Mouse (Mus musculus): ENCODE measurements around the gene Hvcn1. TPM values are rescaled to one million over a fixed set of nuclear protein-coding genes. Genes with fewer than 3 reads are reported as not detected.
A peak's percentile ranks its signal among the peaks of the same experiment; 100 is the strongest.

Hvcn1 gene
- polyA plus RNA-seq, 1 experiment from 2014 or later = 13.0 TPM

DNA sequence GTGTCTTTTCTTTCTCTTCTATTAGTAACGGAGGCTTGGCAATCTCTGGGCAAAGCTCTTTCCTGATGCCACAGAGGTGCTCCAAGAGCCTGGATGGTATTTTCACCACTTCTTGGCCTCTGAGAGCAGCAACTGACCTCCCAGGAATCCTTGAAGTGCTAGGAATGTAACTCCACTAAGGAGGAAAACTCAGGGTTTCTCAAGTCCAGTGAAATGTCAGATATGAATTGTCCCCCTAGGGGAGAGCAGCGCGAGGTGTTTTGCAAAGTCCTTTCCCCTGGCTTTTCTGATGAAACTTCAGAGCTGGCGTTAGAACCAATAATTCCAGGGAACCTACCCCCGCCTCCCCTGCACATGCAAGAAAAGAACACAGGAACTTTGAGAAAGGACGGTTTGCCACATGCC, 73.8 kb downstream of the Hvcn1 start:
- Histone ChIP-seq H3K4me1 (peaks cover 15% of the 10 kb centered on the region), H3K9me3 (no peaks in the 10 kb centered on the region), H3K4me2 (replicated peaks) (peak overlapping the region; percentile 38), H3K4me3 (0 out of 2 replicates have a peak overlapping the region, but pooled peaks have one; percentile 12), H3K9ac (no peak overlapping the region), H3K27me3 (no peaks in the 10 kb centered on the region), H3K27ac (no peak overlapping the region), H3K36me3 (no peaks in the 10 kb centered on the region)
- no peak for ATAC-seq (ENCODE audit: insufficient number of reproducible peaks, insufficient read depth, low FRiP score, low TSS enrichment)
- 38% methylated on average over 6 of the region's 6 CpGs for WGBS

DNA sequence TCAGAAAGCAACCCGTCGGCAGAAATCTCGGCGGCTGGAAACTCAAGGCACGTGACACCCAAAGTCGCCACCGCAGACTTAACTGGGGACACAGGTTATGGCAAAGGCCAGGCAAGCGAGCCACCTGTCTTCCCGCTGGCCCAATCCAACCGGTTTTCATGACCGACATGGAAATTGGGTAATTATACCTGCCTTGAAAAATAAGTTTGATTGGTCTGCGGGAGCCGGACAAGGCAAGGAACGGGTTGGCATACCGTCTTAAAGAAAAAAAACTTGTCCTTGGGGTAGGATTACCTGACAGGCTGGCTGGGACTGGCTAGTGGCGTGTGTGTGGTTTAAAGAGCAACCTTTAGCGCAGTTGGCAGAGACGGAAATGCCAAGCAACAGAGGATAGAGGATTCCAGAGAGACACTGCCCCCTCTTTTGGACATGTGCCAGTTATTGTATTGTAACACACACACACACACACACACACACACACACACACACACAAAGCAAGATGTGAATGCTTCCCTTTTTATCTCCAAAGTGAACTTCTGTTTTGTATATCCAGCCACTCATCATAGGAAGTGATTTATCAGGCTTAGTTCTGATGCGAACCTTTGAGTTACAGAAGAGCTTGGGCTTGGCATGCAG, 74.3 kb downstream of the Hvcn1 start:
- 24% methylated on average over 19 of the region's 19 CpGs for WGBS
- no peaks in the 10 kb centered on the region for H3K9me3 ChIP-seq
- no peak overlapping the region for H3K27ac ChIP-seq
- no peaks in the 10 kb centered on the region for H3K36me3 ChIP-seq
- ATAC-seq (ENCODE audit: insufficient number of reproducible peaks, insufficient read depth, low FRiP score, low TSS enrichment) = no peak
- peaks cover 20% of the 10 kb centered on the region for H3K4me1 ChIP-seq
- no peak overlapping the region for H3K9ac ChIP-seq
- H3K4me2 ChIP-seq (replicated peaks) = peak overlapping the region; percentile 38
- no peaks in the 10 kb centered on the region for H3K27me3 ChIP-seq
- H3K4me3 ChIP-seq = 0 out of 2 replicates have a peak overlapping the region, but pooled peaks have one; percentile 12

DNA sequence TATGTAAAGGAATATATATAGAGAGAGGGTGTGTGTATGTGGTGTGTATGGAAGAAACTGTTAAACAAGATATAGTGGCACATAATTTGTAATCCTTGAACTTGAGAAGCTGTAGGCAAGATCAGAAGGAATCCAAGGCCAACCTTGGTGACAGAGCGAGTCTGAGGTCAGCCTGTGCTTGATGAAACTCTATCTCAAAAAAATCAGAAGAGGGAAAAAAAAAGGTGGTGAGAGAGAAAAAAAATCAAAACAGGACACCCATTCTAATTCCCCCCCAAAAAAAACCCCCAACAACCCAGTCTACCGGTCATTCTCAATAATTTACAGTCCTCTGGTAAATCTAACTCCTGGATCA, 77.2 kb downstream of the Hvcn1 start:
- ATAC-seq (ENCODE audit: insufficient number of reproducible peaks, insufficient read depth, low FRiP score, low TSS enrichment) = no peak
- H3K9me3 ChIP-seq = no peaks in the 10 kb centered on the region
- peak overlapping the region; percentile 97; the same call in 1 of the 2 replicates for H3K4me3 ChIP-seq
- H3K9ac ChIP-seq = no peak overlapping the region
- no peaks in the 10 kb centered on the region for H3K27me3 ChIP-seq
- 0 out of 2 replicates have a peak, but pooled peaks cover 12% of the 10 kb centered on the region for H3K36me3 ChIP-seq
- WGBS = 19% methylated on average over 2 of the region's 2 CpGs
- no peak overlapping the region for H3K27ac ChIP-seq
- peak overlapping the region; percentile 96 for H3K4me2 ChIP-seq (replicated peaks)
- peaks cover 24% of the 10 kb centered on the region for H3K4me1 ChIP-seq

DNA sequence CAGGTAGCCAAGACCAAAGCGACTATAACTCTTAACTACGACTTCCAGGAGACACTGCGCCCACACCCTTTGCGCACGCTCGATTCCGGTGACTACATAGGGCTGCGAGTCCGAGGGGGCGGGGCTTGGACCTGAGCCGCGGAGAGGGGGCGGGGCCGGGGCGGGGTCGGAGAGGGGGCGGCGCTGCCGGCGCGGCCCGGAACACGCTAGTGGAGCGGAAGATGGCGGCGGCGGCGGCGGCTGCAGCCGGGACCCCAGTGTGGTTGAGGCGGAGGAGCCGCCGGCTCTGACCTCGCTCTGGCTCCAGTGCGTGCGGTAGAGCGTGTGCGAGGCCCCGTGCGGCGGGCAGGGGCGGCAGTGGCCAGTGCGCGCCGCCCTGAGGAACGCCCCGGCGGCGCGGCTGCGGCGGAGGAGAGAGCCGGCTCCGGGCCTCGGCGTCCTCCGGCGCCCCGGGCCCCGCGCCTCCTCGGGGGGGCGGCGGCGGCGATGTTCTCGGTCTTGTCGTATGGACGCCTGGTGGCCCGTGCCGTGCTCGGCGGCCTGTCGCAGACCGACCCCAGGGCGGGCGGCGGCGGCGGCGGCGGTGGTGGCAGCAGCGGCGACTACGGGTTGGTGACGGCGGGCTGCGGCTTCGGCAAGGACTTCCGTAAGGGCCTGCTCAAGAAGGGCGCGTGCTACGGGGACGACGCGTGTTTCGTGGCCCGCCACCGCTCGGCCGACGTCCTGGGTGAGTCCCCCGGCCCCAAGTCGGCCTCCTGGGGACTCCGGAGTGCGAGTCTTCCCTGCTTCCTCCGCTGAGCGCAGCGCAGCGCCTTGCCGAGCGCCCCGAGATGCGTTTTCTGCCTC, 77.8 kb downstream of the Hvcn1 start, which contains the start of gene Pptc7:
Gene Pptc7, plus strand, starts transcription at position 183 of the 846 bp plus-strand sequence.
- Histone ChIP-seq H3K27ac (0 out of 2 replicates have a peak within 1 kb of the TSS, but pooled peaks have one; percentile 60), H3K4me1 (peaks cover 24% of the 10 kb centered on the region), H3K4me3 (peak within 1 kb of the TSS; percentile 97), H3K4me2 (replicated peaks) (peak within 1 kb of the TSS; percentile 96), H3K27me3 (no peaks in the 10 kb centered on the region), H3K9ac (peak within 1 kb of the TSS; percentile 88), H3K9me3 (no peaks in the 10 kb centered on the region), H3K36me3 (0 out of 2 replicates have a peak, but pooled peaks cover 14% of the 10 kb centered on the region)
- peak; percentile 84 for ATAC-seq (ENCODE audit: insufficient number of reproducible peaks, insufficient read depth, low FRiP score, low TSS enrichment)
- WGBS = under 1% methylated on average over 109 of the region's 114 CpGs

DNA sequence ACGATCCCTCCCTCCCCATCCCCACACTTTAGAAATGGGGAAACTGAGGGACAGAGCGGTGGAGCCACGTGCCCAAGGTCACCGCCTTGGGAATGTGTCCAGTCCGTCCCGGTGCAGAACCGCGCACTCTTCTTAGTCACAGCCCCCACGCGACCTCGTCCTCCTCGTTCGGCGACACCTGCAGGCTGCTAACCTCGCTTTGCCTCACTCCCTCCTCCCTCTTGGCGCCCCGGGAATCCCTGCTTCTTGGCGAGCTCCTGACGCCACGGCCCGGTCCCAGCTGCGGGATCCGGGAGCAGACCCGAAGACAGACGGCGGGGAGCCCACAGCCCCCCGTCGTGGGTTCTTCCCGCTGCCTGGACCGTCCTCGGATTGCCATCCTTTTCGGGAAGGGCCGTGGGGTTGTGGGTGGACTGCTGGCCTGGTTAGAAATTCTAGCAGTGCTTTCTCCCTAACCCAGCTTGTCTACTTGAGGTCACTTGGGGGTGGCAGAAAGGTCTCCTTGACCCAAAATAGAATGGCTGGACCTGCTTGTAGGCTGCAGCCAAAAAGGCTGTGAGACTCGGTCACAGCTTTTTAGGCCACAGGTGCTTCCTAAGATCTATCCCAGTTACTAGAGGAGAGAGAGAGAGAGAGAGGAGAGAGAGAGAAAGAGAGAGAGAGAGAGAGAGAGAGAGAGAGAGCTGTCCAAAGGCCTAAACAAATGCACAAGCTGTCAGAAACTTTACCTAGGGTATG, 78.6 kb downstream of the Hvcn1 start:
- no peak for ATAC-seq (ENCODE audit: insufficient number of reproducible peaks, insufficient read depth, low FRiP score, low TSS enrichment)
- H3K9ac ChIP-seq = peak overlapping the region; percentile 88

DNA sequence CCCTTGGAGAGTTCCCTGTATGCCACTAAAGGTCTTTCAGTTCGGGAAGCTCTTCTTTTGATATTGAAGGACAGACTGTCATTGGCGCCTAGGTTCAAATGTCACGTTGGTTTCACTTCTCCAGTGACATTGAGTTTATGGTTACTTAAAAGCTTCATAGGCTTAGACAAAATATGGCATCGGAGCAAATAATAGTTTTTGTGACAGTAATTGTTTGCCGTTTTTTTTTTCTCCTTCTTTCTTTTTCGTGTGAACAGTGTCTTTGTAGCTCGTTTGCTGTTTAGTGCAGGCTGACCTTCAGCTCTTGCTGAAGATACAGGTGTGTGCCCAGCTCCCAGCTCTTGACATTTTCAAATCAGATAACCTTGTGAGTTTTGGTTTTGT, 79.2 kb downstream of the Hvcn1 start:
- Histone ChIP-seq H3K4me3 (peak overlapping the region; percentile 97), H3K4me1 (peaks cover 20% of the 10 kb centered on the region), H3K9ac (peak overlapping the region; percentile 88; the same call in 1 of the 2 replicates), H3K27me3 (no peaks in the 10 kb centered on the region), H3K36me3 (0 out of 2 replicates have a peak, but pooled peaks cover 14% of the 10 kb centered on the region), H3K27ac (no peak overlapping the region), H3K4me2 (replicated peaks) (peak overlapping the region; percentile 96), H3K9me3 (no peaks in the 10 kb centered on the region)
- no peak for ATAC-seq (ENCODE audit: insufficient number of reproducible peaks, insufficient read depth, low FRiP score, low TSS enrichment)
- WGBS = 62% methylated on average over 7 of the region's 7 CpGs

More for the DNA sequence above, 78.6 kb downstream of the Hvcn1 start:
- Histone ChIP-seq H3K36me3 (0 out of 2 replicates have a peak, but pooled peaks cover 14% of the 10 kb centered on the region), H3K9me3 (no peaks in the 10 kb centered on the region), H3K27me3 (no peaks in the 10 kb centered on the region), H3K4me2 (replicated peaks) (peak overlapping the region; percentile 96), H3K4me1 (peaks cover 24% of the 10 kb centered on the region), H3K27ac (0 out of 2 replicates have a peak overlapping the region, but pooled peaks have one; percentile 60), H3K4me3 (peak overlapping the region; percentile 97)
- 1% methylated on average over 34 of the region's 34 CpGs for WGBS

DNA sequence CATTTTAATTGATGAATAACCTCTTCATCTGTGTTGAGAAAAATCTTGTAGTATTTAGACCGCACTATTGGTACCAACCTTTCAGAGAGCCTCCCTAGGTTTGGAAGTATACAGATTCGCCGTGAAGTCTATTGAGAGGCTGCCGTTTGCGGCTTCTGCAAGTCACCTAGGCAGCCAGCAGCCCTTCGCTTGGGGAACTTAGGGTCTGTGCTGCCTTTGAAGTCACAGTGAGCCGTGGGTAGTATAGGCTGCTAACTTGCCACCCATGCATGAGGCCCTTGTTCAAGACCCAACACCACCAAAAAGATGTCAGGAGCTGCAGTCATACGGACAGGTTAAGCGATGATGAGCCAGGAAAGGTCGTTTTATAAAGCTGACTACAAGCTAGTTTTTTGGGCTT, 79.6 kb downstream of the Hvcn1 start:
- H3K4me3 ChIP-seq = no peak overlapping the region
- 0 out of 2 replicates have a peak, but pooled peaks cover 14% of the 10 kb centered on the region for H3K36me3 ChIP-seq
- no peaks in the 10 kb centered on the region for H3K27me3 ChIP-seq
- no peak overlapping the region for H3K27ac ChIP-seq
- peaks cover 15% of the 10 kb centered on the region for H3K4me1 ChIP-seq
- no peak overlapping the region for H3K4me2 ChIP-seq (replicated peaks)
- H3K9me3 ChIP-seq = no peaks in the 10 kb centered on the region
- no peak for ATAC-seq (ENCODE audit: insufficient number of reproducible peaks, insufficient read depth, low FRiP score, low TSS enrichment)
- H3K9ac ChIP-seq = no peak overlapping the region
- 86% methylated on average over 10 of the region's 10 CpGs for WGBS

DNA sequence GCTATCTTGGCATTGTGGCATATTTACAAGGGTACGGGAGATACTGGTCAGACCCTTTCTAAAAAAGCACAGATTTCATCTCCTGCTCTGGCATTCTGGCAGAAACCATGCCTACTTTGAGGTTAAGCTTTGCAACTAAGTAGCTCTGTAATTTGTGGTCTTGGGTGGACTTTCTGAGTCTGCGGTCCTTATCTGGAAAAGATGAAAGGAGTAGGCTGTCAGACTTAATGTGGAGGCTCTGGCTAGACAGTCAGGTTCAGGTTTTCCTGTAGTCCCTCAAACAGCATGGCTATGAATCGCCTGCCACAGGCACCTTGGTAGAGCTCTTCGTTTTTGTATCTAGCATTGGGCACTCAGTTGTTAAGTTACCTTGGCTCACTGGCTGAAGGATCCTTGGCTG, 80.4 kb downstream of the Hvcn1 start:
- H3K4me3 ChIP-seq = no peak overlapping the region
- 92% methylated on average over 4 of the region's 4 CpGs for WGBS
- no peak overlapping the region for H3K4me2 ChIP-seq (replicated peaks)
- H3K27ac ChIP-seq = no peak overlapping the region
- H3K9ac ChIP-seq = no peak overlapping the region
- H3K27me3 ChIP-seq = no peaks in the 10 kb centered on the region
- H3K9me3 ChIP-seq = no peaks in the 10 kb centered on the region
- no peak for ATAC-seq (ENCODE audit: insufficient number of reproducible peaks, insufficient read depth, low FRiP score, low TSS enrichment)
- peaks cover 14% of the 10 kb centered on the region for H3K4me1 ChIP-seq
- 0 out of 2 replicates have a peak, but pooled peaks cover 14% of the 10 kb centered on the region for H3K36me3 ChIP-seq

DNA sequence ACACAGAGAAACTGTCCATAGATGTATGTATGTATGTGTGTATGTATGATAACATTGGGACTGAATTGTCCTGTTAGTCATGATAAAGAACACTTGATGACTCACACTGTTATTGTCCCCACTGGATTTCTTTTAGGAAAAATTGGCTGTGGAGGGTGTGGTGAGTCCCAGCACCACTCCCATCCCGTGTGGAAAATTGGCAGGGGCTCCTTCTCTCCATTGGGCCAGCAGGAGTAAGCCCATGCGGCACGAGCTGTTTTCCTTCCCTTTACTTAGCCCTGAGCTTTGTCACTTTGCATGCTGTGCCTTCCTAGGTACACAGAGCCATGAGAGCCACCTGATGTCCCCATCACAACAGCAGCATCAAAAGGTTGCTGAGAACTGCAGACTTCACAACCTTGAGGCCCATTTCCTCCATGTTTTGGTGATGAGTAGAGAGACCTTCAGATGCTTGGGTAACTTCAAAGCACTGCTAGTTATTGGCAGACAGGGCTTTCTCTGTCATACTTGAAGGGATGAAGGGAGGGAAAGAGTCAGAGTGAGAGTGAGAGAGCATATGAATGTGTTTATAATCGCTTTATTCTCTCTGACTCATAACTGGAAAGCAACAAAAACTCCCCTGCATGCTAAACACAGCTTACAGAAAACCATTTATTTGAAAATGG, 81.7 kb downstream of the Hvcn1 start:
- Histone ChIP-seq H3K9ac (no peak overlapping the region), H3K9me3 (no peaks in the 10 kb centered on the region), H3K4me3 (no peak overlapping the region), H3K27me3 (no peaks in the 10 kb centered on the region), H3K4me1 (peaks cover 14% of the 10 kb centered on the region), H3K36me3 (0 out of 2 replicates have a peak, but pooled peaks cover 14% of the 10 kb centered on the region), H3K27ac (no peak overlapping the region), H3K4me2 (replicated peaks) (no peak overlapping the region)
- no peak for ATAC-seq (ENCODE audit: insufficient number of reproducible peaks, insufficient read depth, low FRiP score, low TSS enrichment)
- 92% methylated on average over 4 of the region's 4 CpGs for WGBS

DNA sequence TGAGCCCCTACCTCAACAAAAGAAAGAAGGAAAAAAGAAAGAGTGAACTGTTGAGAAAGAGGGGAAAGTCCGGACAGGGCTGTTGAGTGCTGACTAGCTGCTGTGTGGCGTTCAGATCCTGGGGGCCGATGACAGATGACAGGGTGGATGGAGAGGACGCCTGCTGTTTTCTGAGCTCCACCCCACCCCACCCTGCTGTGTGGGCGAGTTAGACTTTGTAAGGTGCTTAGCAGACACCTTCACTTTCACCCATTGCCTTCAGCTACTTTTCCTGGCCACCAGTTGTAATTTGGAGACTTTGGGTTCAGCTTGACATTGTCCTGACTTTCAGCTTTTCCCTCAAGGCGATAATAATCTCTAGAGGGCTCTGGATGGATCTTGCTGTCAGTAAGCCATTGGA, 84.5 kb downstream of the Hvcn1 start:
- Histone ChIP-seq H3K27me3 (no peaks in the 10 kb centered on the region), H3K4me1 (peaks cover 3% of the 10 kb centered on the region; the same call in 1 of the 2 replicates), H3K36me3 (0 out of 2 replicates have a peak, but pooled peaks cover 14% of the 10 kb centered on the region), H3K9ac (no peak overlapping the region), H3K4me2 (replicated peaks) (no peak overlapping the region), H3K4me3 (no peak overlapping the region), H3K27ac (no peak overlapping the region), H3K9me3 (no peaks in the 10 kb centered on the region)
- ATAC-seq (ENCODE audit: insufficient number of reproducible peaks, insufficient read depth, low FRiP score, low TSS enrichment) = no peak
- 58% methylated on average over 6 of the region's 6 CpGs for WGBS

All from embryonic facial prominence, embryonic 12.5 days (tissue).